Mouse (Mus musculus) natural killer cell, adult 2 months (primary cell): ENCODE results near the gene Ano2.

Experiments
- DNase-seq, 2 experiments: peaks; one replicate each; pipeline ENCODE4 v3.0.0; 2022; ENCODE audit warnings: low spot score in 2 of 2

Ano2 gene

GRCm38 (mm10) chr6:125690057-125690703, at the start of gene Ano2:
TSS of gene Ano2 (plus strand) at chr6:125690419.
- no peak for DNase-seq

- no peak for DNase-seq
Observed at GRCm38 (mm10) chr6:125640486-125640885, 49.7 kb upstream of the Ano2 start.

- DNase-seq: no peak
Observed at GRCm38 (mm10) chr6:125641146-125641545, 49.1 kb upstream of the Ano2 start.

GRCm38 (mm10) chr6:125648964-125649363, 41.3 kb upstream of the Ano2 start:
- no peak for DNase-seq

GRCm38 (mm10) chr6:125651335-125651734, 38.9 kb upstream of the Ano2 start:
- DNase-seq: no peak

DNA sequence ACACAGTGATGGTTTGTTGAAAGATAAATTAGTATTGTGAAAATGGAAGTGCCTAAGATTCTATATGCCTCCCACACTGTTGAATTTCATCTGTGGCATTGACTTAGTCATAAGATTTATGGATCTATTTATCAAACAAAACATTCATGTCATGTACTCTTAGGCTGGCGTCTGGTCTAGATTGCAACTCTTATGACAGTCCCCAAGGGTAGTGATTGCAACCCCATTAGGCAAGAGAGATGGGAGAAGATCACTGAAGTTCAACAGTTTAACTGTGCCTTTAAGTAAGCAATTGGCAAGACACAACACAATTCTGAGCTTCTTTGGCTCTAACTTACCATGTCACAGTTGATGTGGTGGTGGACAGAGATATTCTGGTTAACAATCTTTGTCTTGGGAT, 36.8 kb upstream of the Ano2 start:
- DNase-seq: no peak

DNA sequence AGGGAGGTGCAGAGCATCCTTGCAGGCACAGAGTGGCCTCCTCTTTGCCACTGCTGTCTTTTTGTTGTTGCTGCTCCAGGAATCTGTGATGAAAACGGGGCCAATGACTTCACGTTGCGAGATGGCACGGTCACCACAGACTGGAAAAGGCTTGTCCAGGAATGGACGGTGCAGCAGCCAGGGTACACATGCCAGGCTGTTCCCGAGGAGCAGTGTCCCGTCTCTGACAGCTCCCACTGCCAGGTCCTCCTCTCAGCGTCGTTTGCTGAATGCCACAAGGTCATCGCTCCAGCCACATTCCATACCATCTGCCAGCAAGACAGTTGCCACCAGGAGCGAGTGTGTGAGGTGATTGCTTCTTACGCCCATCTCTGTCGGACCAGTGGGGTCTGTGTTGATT, 33.3 kb upstream of the Ano2 start:
- no peak for DNase-seq

DNA sequence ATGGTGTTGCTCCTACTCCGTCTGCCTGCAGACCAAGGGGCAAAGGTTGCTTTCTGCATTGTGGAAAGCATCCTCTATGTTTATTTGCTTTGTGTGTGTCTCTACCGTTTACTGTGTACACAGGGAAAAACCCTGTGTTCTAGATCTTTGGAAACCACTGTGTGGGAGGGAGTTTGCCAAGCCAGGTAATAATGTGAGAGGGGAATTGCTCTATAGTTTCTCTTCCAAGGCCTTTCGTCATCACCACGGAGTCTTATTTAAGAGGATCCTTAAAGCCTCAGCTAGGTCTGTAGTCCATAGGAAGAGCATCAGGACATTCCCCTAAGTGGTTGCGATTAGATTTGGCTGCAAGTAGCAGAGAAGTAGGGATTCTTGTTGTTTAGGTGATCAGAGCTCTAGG, 32.3 kb upstream of the Ano2 start:
- DNase-seq: no peak

GRCm38 (mm10) chr6:125661106-125661877, 28.9 kb upstream of the Ano2 start:
- peak; percentile 24 to 45 for DNase-seq

- no peak for DNase-seq
Observed at GRCm38 (mm10) chr6:125663906-125664305, 26.3 kb upstream of the Ano2 start.

- no peak for DNase-seq
Observed at GRCm38 (mm10) chr6:125671835-125672234, 18.4 kb upstream of the Ano2 start.

GRCm38 (mm10) chr6:125678492-125678891, 11.7 kb upstream of the Ano2 start:
- no peak for DNase-seq

- DNase-seq: no peak
Observed at GRCm38 (mm10) chr6:125680613-125681012, 9.6 kb upstream of the Ano2 start.

- no peak for DNase-seq
Observed at GRCm38 (mm10) chr6:125685420-125685819, 4.8 kb upstream of the Ano2 start.

DNA sequence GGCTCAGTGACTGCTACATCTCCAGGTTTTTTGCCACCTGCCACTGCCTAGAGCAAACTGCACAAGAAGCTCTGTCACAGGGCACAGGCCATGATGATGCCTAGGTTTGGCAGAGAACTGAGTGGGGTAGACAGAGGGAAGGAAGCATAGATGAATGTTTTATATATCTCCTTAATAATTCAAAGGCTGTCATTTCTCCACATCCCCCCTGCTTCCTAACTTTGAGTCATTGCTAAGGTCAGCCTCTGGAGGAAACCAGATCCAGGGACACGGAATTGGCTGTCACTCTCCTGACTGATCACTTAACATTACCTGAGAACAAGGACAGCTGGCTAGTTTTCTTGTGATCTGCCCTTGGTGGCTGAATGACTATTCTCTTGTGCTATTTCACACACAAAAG, 2.2 kb upstream of the Ano2 start:
- DNase-seq: no peak

DNA sequence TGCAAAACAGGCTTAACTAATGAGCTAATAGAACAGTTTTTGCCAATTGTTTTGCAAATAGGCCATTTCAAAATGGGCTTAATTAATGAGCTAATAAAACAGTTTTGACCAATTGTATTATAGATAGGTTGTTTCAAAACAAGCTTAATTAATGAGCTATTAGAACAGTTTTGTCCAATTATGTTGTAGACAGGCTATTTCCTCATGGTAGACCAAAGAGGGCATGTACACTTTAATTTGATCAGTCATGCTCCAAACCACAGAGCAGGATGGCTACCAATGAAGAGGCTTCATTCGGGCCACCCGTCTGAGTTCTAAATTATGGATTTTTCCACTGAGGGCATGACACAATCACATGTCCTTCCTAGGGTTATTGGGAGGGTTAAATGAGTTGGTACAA, 10.9 kb downstream of the Ano2 start:
- no peak for DNase-seq

GRCm38 (mm10) chr6:125711261-125711660, 21.0 kb downstream of the Ano2 start:
- no peak for DNase-seq

GRCm38 (mm10) chr6:125726408-125726807, 36.2 kb downstream of the Ano2 start:
- no peak for DNase-seq

DNA sequence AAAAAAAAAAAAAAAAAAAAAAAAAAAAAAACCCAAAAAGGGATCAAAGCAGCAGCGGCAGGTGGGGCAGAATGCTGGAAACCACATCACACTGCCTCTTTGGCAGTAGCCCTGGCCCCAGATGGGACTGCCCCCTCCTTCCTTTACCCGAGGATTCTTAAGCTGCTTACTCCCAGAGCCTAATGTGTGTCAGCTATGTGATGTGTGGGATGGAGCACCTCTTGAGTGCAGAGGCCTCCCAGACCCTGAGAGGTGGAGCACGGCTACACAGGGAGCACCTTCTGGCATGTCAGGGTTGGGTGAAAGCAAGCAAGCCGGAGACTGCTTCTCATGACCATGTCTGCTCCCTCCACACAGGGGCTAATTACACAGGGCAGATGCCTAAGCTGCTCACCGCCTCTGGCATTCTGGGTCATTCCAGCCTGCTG, 37.3 kb downstream of the Ano2 start:
- no peak for DNase-seq

DNA sequence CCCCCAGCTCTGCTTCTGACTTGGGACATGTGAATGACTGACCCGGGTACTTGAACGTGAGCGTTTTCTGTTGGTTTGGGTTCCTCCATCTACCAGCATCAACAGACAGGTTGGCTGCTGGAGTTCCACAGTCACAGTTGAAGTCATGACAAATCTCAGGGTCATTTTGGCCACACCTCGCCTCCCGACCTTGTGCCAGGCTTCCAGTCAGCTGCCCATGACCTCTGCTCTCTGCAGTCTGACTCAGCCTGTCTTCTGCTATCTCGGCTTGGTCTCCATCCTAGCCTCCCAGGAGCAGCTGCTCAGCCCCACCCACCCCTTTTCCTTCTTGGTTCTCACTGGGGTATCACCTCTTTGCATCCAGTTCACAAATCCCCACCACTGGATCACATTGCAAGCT, 39.3 kb downstream of the Ano2 start:
- DNase-seq: no peak

GRCm38 (mm10) chr6:125729986-125730535, 39.8 kb downstream of the Ano2 start:
- no peak for DNase-seq

GRCm38 (mm10) chr6:125737511-125738285, 47.5 kb downstream of the Ano2 start:
- no peak for DNase-seq
